Mouse (Mus musculus) liver, adult 10 weeks (tissue): ENCODE data around the gene Mprip. TPM values are rescaled to one million over a fixed set of nuclear protein-coding genes. Genes with fewer than 3 reads are reported as not detected.

Experiments used
- polyA plus RNA-seq: library from polyadenylated mRNA; stranded (reverse); fragments of 350-450 nt; fragmentation: Illumina TruSeq; extraction: RNeasy Lipid Tissue Mini Kit (QIAGEN cat#74804); gene quantifications from one replicate; pipeline ENCODE4 v1.2.3, GENCODE M21; 2014; ENCODE audit warnings: low read depth, low replicate concordance

The Mprip gene
- polyA plus RNA-seq, result 15.0 TPM

GRCm38 (mm10) chr11:59661005-59661404 is at the start of gene Mprip:
Gene Mprip, plus strand, starts transcription at chr11:59661305.

DNA sequence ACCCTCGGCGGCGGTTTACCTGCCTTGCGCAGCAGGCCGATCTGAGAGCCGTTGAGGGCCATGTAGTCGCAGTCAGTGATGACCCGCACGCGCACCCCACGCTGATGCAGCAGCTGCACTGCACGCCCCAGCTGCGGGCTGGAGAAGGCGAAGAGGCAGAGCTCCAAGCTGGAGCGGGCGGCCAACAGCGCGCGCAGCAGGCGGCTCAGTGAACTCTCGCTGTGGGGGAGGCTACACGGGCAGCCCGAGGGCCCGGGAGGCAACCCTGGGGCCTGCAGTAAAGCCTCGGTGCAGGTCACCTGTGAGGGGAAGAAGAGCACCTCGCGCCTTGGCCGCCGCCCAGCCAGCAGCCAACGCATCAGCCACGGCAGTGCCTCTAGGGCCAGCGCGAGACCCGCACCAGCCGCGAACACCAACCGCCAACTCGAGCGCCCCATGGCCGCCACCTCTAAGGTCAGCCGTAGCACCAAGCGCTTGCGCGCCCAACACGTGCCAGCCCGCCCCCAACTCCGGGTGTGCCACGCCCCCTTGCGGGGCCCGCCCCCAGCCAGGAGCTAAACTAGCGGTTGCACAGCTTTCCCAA is 126.2 kb downstream of the Mprip start, which contains the start of gene Pld6:
Gene Pld6, minus strand, starts transcription at position 447 of the 583 bp plus-strand sequence.

GRCm38 (mm10) chr11:59809670-59810474 is 148.8 kb downstream of the Mprip start, which contains the start of gene Flcn:
Gene Flcn, minus strand, starts transcription at chr11:59810016.

Other genes starting within 250 kb of the Mprip start
- 4.1 TPM for gene Jmjd4, start 211.3 kb upstream of the Mprip start, polyA plus RNA-seq
- gene Snap47, start 210.1 kb upstream of the Mprip start, polyA plus RNA-seq, result 34.4 TPM
- 4.0 TPM for gene Zfp867, start 188.8 kb upstream of the Mprip start, polyA plus RNA-seq
- gene Zkscan17, start 134.6 kb upstream of the Mprip start, polyA plus RNA-seq, result 2.4 TPM
- gene Nlrp3, start 119.7 kb upstream of the Mprip start, polyA plus RNA-seq, result 0.08 TPM
- gene Olfr222, start 85.1 kb upstream of the Mprip start, polyA plus RNA-seq, result not detected
- gene Olfr223, start 68.0 kb upstream of the Mprip start, polyA plus RNA-seq, result not detected
- 0.21 TPM for gene Pld6, start 126.3 kb downstream of the Mprip start, polyA plus RNA-seq
- gene Flcn, start 148.7 kb downstream of the Mprip start, polyA plus RNA-seq, result 3.4 TPM
- 3.4 TPM for gene Nt5m, start 178.1 kb downstream of the Mprip start, polyA plus RNA-seq
- gene Cops3, start 178.5 kb downstream of the Mprip start, polyA plus RNA-seq, result 90.0 TPM